Mouse (Mus musculus) liver, postnatal 0 days (tissue): ENCODE results near the gene Magi2. TPM values are rescaled to one million over a fixed set of nuclear protein-coding genes. Genes with fewer than 3 reads are reported as not detected.

Experiments used
- ATAC-seq: fragments of 200-750 bp; cut with Nextera tagmentation; 2 replicates; pipeline ENCODE4 v1.8.0; 2017; ENCODE audit warnings: mild to moderate bottlenecking, moderate library complexity
- DNase-seq: peaks from one replicate; pipeline ENCODE4 v3.0.0-alpha.2; 2016
- H3K27ac ChIP-seq: fragments of 300-500 bp; sonication (generic); 2 replicates; pipeline ENCODE4 v1.5.1; 2014; ENCODE audit warnings: antibody characterized with exemption, moderate library complexity, mild to moderate bottlenecking, low read depth
- H3K27me3 ChIP-seq: fragments of 300-500 bp; sonication (generic); 2 replicates; pipeline ENCODE4 v1.6.1; 2014; ENCODE audit warnings: low read length, control low read depth, mixed read lengths; ENCODE audit not compliant: insufficient read depth
- H3K36me3 ChIP-seq: fragments of 300-500 bp; sonication (generic); replicated peaks from 2 replicates; pipeline ENCODE4 v1.6.1; 2014; ENCODE audit warnings: mild to moderate bottlenecking, control low read depth, low read length, moderate library complexity, mixed read lengths; ENCODE audit not compliant: insufficient read depth
- H3K4me1 ChIP-seq: fragments of 300-500 bp; sonication (generic); 2 replicates; pipeline ENCODE4 v1.6.1; 2014; ENCODE audit warnings: antibody characterized with exemption, mild to moderate bottlenecking, control low read depth; ENCODE audit not compliant: insufficient read depth
- H3K4me2 ChIP-seq: fragments of 300-500 bp; sonication (generic); 2 replicates; pipeline ENCODE4 v1.6.1; 2014; ENCODE audit warnings: low read depth, mild to moderate bottlenecking, low read length, moderate library complexity, mixed read lengths
- H3K4me3 ChIP-seq: fragments of 300-500 bp; sonication (generic); 2 replicates; pipeline ENCODE4 v1.5.1; 2014; ENCODE audit warnings: low read depth, low read length
- H3K9ac ChIP-seq: fragments of 300-500 bp; sonication (generic); replicated peaks from 2 replicates; pipeline ENCODE4 v1.6.1; 2014; ENCODE audit warnings: mild to moderate bottlenecking, moderate library complexity
- H3K9me3 ChIP-seq: fragments of 300-500 bp; sonication (generic); 2 replicates; pipeline ENCODE4 v1.6.1; 2016; ENCODE audit warnings: mild to moderate bottlenecking, control low read depth, low read length, mixed read lengths
- CTCF ChIP-seq: sonication (generic); IDR thresholded peaks from 2 replicates; pipeline ENCODE4 v1.5.1; 2016; ENCODE audit warnings: antibody characterized with exemption, low read depth
- EP300 ChIP-seq: IDR thresholded peaks from 2 replicates; pipeline ENCODE4 v1.6.1; 2016; ENCODE audit warnings: antibody characterized with exemption, low read depth, mild to moderate bottlenecking
- WGBS: fragments of 180-500 bp; shearing (Covaris S2); extraction: QIAGEN DNeasy Blood & Tissue Kit; methylation state at CpG from one replicate; pipeline ENCODE4 v1.1.7; 2014; ENCODE audit not compliant: insufficient replicate concordance; 5-methylcytosine and 5-hydroxymethylcytosine counted together
- polyA plus RNA-seq: library from polyadenylated mRNA; unstranded; fragments of >200 nt; fragmentation: Nextera tagmentation; extraction: Ambion mirVana; gene quantifications from 2 replicates; pipeline ENCODE4 v1.2.1, GENCODE M21; 2015

The Magi2 gene
- polyA plus RNA-seq, 1 experiment from 2014 or later: 0.08 TPM

DNA sequence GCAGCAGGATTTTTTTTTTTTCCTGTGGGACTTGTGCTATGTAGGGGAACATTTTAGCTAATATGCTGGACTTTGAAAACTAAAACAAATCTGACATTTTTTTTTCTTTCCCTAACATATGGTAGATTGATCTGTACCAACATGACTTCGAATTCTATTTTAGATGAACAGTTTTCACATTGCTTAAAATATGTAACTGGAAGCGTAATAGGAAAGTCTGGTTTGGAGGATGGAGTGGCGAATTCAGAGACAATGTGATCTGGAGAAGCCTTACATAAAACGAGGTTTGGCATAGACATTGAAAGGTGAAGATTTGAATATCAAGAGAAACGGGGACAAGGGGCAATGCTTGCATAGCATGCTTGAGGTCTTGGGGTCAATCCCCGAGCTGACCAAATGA is 519.1 kb downstream of the Magi2 start:
- Histone ChIP-seq H3K27ac (no peak overlapping the region), H3K4me3 (no peak overlapping the region), H3K4me1 (no peaks in the 10 kb centered on the region), H3K9ac (no peak overlapping the region), H3K9me3 (no peaks in the 10 kb centered on the region), H3K36me3 (no peaks in the 10 kb centered on the region), H3K4me2 (no peak overlapping the region), H3K27me3 (no peaks in the 10 kb centered on the region)
- ATAC-seq: no peak
- no peak for TF ChIP-seq EP300
- no peak for TF ChIP-seq CTCF
- 67% methylated on average over 6 of the region's 6 CpGs for WGBS
- no peak for DNase-seq

DNA sequence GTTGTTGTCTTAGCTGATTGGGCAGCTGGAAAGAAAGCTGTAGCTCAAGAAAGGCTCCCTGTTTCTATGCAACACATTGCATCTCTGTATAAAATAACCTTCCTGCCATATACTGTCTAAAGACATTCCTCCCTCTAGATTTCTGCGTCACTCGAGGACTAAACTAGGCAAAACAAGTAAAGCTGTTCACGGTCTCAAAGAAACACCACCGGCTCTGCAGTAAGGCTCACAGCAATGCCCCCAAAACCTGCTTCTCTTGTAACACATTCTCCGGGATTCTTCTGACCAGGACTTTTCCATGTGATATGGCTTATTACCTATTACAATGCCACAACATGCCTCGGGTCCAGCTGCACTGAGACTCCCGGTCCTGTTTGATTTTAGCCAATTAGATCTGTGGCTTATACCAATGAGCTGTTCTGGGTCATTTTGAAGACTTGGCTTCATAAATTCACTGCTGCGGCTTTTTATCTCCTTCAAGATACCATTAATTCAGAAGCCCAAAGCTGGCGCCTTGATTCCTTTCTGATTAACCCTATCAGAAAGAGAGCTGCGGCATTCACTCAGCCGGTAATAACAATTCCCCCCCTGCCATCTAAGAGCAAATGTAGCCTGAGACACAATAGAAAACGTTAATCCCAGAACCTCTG is 520.2 kb downstream of the Magi2 start:
- DNase-seq: no peak
- Histone ChIP-seq H3K27me3 (no peaks in the 10 kb centered on the region), H3K9ac (no peak overlapping the region), H3K4me2 (no peak overlapping the region), H3K4me3 (no peak overlapping the region), H3K9me3 (no peaks in the 10 kb centered on the region), H3K36me3 (no peaks in the 10 kb centered on the region), H3K4me1 (no peaks in the 10 kb centered on the region), H3K27ac (no peak overlapping the region)
- WGBS: 77% methylated on average over 12 of the region's 12 CpGs
- TF ChIP-seq CTCF (no peak), EP300 (no peak)
- no peak for ATAC-seq

DNA sequence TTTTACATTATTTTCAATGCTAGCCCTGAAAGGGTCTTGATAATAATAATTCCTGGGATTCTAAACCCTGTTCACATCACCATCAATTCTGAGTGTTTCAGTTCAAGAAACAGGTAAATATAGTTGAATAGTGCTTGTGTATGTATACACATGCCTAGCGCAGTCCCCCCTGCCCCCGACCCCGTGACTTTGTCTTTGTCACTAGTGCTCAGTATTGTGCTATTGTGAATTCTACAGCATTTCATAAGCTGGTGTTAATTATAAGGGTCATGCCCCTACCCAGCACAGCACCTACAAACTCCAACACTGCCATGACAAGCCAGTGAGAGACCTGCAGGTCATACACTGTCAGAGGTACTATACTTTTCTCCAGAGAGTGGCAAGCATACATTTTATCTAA is 520.8 kb downstream of the Magi2 start:
- ATAC-seq: no peak
- H3K4me1 ChIP-seq: no peaks in the 10 kb centered on the region
- DNase-seq: no peak
- no peak for TF ChIP-seq EP300
- no peak for TF ChIP-seq CTCF
- H3K4me2 ChIP-seq: no peak overlapping the region
- no peak overlapping the region for H3K27ac ChIP-seq
- no peaks in the 10 kb centered on the region for H3K9me3 ChIP-seq
- H3K27me3 ChIP-seq: no peaks in the 10 kb centered on the region
- no peak overlapping the region for H3K9ac ChIP-seq
- H3K36me3 ChIP-seq: no peaks in the 10 kb centered on the region
- 88% methylated on average over 3 of the region's 3 CpGs for WGBS
- H3K4me3 ChIP-seq: no peak overlapping the region

DNA sequence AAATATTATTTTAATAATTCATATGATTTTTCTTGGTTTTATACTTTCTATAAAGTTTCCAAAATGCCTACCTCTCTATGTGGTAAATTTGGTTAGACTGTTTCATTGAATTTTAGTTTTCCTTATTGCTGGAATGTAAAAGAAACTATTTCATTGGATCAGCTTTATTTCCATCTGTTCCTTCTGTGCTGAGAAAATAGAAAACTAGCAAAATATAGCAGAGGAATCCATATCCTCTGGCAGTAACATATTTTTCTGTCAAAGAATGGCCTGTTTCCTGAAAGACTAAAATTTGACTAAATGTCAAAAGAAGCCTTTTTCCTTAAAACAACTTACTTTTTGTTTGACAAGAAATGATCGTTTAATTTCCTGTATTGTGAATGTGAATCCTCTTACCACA is 552.4 kb downstream of the Magi2 start:
- ATAC-seq (no peak), DNase-seq (no peak)
- H3K27ac ChIP-seq: no peak overlapping the region
- H3K9ac ChIP-seq: no peak overlapping the region
- no peaks in the 10 kb centered on the region for H3K9me3 ChIP-seq
- H3K27me3 ChIP-seq: no peaks in the 10 kb centered on the region
- H3K4me1 ChIP-seq: no peaks in the 10 kb centered on the region
- whole genome bisulfite sequencing: 82% methylated on average over 1 of the region's 1 CpGs
- no peak overlapping the region for H3K4me3 ChIP-seq
- no peaks in the 10 kb centered on the region for H3K36me3 ChIP-seq
- TF ChIP-seq EP300 (no peak), CTCF (no peak)
- H3K4me2 ChIP-seq: no peak overlapping the region

DNA sequence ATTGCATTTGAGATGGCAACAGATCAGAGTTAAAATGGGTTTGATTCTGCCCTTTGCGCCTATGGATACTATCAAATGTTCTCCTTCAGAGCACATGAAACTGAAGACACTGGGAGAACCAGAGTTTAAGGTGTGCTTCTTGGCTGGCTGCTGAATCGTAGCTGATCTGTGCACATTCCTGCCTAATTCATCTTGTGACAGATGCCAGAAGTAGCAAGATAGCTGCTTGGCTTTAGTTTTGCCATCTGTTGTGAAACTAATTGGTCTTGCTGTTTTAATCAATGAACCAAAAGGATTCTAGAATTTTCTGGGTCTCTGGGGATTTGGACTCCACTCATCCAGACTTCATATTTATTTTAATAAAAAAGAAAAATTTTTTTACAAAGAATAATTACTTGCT is 553.2 kb downstream of the Magi2 start:
- TF ChIP-seq CTCF (no peak), EP300 (no peak)
- Histone ChIP-seq H3K9ac (no peak overlapping the region), H3K9me3 (no peaks in the 10 kb centered on the region), H3K27me3 (no peaks in the 10 kb centered on the region), H3K4me1 (no peaks in the 10 kb centered on the region), H3K36me3 (no peaks in the 10 kb centered on the region), H3K27ac (no peak overlapping the region), H3K4me2 (no peak overlapping the region), H3K4me3 (no peak overlapping the region)
- 65% methylated on average over 2 of the region's 2 CpGs for WGBS
- ATAC-seq: no peak
- no peak for DNase-seq

DNA sequence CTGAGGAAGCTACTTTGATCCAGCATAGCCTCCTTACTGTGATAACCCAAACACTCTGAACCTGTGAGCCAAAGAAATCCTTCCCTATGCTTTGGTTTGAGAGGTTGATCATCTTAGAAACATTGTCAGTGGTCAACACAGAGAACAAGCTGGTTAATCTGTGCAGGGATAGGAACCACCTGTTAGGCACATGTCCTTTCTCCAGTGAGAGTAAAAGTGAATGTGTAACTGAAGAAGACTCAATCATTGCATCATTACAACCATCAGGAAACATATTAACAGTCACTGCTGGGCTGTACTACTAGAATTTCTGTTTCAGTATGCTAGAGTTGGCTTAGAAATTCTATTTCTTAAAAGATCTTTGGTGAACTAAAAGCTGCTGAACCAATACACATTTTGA is 558.5 kb downstream of the Magi2 start:
- H3K27me3 ChIP-seq: no peaks in the 10 kb centered on the region
- DNase-seq: no peak

More for the DNA sequence above, 558.5 kb downstream of the Magi2 start:
- no peak for TF ChIP-seq EP300
- no peak for TF ChIP-seq CTCF
- no peak for ATAC-seq
- Histone ChIP-seq H3K4me2 (no peak overlapping the region), H3K4me3 (no peak overlapping the region), H3K9me3 (no peaks in the 10 kb centered on the region), H3K36me3 (no peaks in the 10 kb centered on the region), H3K27ac (no peak overlapping the region), H3K4me1 (no peaks in the 10 kb centered on the region), H3K9ac (no peak overlapping the region)
